Mouse (Mus musculus) frontal cortex, postnatal 36 days (tissue): ENCODE results near the gene Srrm3.

Experiments
- DNase-seq, 2 experiments: peaks; one replicate each; pipeline ENCODE4 v3.0.0; 2022; ENCODE audit warnings: low spot score in 2 of 2

Gene Srrm3

DNA sequence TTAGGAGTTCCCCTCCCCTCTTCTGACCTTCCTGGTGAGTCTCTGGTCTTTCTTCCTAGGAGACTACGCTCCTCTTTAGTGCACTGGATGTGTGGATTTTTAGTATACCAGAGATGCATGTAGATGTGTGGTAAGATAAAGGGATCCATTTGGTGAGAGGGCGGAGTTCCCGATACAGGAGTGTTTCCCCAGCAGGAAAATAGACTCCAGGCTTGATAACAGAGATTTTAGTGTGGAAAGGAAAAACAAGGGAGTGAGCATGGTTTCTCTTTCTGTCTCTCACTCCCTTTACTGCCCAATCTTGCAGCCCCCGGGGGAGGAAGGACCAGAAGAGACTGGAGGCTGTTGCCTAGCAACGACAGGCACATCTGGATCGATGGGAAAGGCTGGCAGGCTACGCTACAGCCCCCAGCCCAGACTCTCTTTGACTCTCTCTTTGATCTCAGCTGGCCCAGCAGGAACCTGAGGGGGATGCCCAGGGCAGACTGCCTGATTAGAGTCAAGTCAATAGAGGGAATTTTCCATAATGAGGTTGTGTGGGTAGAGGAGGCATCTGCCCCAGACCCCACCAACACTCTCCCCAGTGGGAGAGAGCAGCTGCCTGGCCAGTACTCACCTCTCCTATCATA, 15.7 kb downstream of the Srrm3 start:
- DNase-seq = peak in 1 of 2 experiments; percentile 35

DNA sequence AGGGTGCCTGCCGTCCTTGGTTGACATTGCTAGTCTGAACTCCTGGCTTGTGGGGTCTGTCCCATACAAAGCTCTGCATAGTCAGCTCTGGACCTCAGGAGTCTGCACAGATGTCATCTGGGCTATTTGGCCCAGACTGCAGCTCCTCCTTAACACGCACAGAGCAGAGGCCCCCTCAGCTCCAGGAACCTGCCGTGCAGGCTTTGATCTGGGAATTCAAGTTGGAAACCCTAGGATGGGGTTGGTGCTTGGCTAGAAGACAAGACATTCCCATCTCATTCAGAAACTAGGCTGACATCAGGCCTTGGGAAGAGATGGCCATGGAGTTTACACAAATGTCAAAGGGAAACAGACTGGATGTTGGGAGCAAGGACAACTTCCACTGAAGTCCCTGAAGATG, 17.8 kb downstream of the Srrm3 start:
- DNase-seq = no peak

DNA sequence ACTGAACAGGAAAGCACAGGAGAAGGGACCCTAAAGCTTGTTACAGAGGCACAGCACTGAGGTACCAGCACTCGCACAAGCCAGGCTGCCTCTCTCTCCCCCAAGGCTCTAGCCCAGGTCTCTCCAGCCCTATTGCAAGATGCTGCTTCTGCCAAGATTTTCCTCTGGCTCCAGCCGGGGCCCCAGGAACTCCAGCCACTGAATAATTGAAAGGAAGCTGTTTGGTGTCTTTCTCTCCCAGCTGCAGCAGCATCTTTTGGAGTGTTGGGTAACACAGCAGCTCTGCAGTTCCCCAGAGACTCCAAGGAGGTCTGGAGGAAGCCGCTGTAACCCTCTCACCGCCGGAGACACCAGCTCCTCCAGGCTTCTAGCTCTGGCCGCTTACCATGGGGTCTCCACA, 19.5 kb downstream of the Srrm3 start:
- no peak for DNase-seq

DNA sequence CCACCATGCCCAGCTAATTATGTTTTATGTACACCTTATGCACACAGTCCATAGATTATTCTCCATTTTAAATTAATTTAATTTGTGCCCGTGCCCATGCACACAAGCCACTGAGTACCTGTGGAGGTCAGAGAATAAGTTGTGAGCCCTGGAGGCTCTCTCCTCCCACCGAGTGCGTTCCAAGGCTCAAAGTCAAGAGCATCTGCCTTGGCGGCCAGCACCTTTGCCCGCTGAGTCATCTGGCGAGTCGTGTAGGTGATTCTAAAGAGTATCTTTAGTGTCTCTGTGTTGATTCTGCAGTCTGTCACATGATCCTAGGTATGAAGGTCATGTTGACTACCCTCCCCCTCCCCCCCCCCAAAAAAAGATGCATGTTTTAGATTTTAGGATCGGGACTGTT, 22.7 kb downstream of the Srrm3 start:
- no peak for DNase-seq

DNA sequence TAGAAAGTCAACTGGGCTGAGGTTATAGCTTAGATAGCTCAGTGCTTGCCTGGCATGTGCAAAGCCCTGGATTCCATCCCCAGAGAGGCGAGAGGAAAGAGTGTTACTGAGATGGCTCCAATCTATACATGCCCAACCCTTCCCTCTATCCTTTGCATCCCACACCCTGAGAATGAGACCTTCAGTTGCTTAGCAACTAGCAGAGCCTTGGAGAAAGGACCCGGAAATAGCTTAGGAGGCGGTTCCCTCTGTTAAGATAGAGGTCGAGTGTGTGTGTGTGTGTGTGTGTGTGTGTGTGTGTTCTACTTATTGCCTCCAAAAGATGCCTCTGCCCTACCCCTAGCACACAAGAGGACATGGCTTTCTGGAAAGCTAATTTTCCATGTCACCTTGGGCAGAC, 26.0 kb downstream of the Srrm3 start:
- DNase-seq = peak; percentile 56 to 74

DNA sequence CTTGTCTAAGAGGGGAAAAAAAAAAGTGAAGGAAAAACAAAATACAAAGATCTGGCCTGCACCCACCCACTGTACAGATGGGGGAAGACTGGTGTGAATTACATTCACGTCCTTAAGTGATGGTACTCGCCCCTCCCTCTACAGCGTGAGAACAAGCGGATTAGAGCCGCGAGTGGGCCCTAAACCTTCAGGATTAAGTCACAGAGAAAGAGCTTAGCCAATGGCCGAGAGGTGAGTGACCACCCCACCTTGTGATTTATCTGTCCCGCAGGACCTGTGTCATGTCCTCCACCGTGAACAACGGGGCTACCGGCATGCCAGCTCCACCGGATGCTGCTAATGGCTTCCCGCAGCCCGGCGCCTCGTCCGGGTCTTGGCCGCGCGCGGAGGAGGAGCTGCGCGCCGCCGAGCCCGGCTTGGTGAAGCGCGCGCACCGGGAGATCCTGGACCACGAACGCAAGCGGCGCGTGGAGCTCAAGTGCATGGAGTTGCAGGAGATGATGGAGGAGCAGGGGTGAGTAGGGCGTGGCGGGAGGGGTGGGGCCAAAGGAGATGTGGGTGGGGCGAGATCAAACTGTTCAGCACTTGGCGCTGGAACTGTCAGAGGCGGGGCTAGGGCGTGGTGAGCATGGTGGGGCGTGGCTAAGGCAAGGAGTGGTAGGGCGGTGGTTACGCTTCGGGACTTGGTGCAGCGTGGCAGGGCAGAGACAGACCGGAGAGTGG, 28.2 kb downstream of the Srrm3 start:
- DNase-seq = peak; percentile 69 to 70

DNA sequence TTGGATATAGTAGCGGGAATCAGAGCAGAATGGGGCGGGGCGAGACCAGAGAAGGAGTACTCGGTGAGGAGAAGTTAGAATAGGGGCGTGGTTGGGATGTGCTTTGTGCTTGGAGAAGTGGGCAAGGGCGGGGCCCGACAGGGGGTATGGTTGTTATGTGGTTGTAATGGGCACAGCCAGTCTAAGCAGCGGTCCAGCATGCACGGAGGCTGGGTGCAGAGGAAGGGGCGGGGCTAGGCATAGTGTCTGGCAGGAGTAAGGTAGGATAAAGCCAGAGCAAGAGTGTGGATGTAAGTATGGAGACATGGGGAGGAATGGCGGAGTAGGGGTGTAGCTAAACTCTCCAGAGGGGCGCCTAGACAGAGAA, 28.8 kb downstream of the Srrm3 start:
- no peak for DNase-seq

DNA sequence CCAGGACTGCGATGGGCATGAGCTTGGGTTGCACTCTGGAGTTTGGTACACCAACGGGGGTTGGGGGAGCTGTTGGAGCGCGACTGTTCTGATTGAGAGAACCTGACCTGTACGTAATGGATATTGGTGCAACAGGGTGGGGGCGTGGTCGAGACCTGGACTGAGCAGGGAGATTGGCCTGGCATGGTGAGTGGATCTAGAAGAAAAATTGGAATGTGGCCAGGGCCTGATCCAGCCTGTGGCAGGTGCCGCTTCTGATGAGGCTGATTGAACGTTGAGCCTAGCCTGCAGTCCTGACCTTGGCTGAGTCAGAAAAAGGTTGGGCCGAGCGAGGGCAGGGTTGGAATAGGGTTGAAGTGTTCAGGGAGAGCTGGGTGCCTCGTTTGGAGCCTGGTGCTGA, 29.3 kb downstream of the Srrm3 start:
- DNase-seq = no peak

DNA sequence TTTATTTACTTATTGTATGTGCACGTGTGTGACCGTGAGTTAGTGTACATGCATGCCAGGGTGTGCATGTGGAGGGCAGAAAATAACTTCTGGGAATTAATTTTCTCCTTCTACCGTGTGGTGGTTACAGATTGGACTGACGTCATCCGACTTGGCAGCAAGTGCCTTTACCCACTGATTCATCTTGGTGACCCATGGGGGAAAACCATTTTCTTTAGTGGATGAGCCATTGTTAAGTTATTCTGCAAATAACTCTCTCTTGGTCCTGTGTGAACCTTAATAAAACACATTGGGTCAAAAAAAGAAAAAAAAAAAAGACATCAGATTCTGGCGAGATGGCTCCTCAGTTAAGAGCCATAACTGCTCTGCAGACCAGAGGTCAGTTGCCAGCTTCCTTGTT, 35.0 kb downstream of the Srrm3 start:
- DNase-seq = no peak

DNA sequence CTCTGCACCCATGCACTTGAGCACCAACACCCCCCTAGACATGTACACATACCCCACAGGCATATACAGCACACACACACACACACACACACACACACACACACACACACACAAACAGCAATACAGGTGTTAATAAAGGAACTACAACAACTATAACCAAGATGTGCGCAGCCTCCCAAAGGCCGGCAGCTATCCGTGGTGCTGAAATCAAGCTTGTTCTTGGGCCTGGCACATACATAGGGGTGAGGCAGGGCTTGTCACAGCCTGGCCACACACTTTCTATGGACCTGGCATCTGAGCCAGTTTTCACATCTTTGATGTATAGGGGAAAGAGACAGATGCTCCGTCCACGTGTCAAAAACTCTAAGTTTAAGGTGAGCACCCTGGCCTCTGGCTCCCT, 36.7 kb downstream of the Srrm3 start:
- DNase-seq = no peak

DNA sequence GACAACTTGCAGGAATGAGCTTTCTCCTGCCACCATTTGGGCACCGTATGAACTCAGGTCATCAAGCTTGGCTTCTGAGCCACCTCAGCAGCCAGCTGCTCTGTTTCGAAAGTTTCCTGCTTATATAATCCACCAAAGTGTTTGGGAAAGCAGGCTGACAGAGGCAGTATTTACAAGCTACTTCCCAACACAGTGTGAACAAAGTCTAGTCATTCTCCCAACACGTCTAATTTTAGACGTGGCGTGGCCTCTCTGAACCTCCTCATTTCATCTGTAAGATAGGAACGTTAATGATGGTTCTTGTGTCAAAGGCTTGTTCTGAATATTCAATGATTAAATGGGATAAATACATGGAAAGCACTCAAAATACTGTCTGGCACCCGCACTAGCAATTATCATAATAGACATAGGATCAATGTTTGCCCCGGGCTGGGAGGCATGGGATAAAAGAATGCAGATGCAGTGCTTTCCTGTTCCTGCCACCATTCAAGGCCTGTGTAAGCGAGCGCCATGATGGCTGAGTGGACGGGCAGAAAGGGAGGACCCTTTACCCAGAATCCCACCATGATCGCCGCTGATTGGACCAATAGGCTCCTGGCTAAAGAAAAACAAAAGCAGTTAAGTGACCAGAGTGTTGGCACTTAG, 39.1 kb downstream of the Srrm3 start:
- no peak for DNase-seq

DNA sequence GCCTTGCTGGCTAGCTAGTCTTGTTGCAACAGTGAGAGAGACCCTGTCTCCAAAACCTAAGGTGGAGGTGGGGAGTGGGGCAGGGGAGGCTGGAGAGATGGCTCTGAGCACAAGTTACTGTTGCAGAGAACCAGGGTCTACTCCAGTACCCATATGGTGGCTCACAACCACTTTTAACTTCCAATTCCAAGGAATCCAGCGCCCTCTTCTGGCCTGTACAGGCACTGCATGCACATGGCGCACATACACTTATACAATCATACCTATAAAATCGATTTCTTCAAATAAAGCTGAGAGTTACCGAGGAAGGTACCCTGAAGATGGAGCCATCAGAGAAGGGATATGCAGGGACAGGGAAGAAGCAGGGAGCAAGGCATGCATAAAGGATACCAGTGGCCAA, 40.8 kb downstream of the Srrm3 start:
- no peak for DNase-seq

DNA sequence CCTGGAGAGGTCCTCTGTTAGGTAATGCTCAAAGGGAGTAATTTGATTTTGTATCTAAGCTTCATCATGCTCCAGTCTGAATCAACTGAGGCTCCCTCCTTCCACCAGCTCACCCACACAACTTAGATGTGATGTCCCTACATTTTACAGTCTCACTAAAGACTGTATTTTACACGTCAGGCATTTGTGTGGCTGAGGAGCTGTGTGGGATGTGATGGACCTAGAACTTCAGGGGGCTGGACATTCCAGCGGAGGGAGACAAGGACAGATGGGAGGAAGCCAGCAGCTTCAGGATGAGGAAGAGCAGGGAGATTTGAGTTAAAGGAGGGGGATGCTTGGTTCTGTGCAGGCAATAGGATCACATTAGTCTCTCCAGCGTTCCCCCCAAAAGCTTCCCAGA, 41.2 kb downstream of the Srrm3 start:
- peak in 1 of 2 experiments; percentile 36 for DNase-seq

DNA sequence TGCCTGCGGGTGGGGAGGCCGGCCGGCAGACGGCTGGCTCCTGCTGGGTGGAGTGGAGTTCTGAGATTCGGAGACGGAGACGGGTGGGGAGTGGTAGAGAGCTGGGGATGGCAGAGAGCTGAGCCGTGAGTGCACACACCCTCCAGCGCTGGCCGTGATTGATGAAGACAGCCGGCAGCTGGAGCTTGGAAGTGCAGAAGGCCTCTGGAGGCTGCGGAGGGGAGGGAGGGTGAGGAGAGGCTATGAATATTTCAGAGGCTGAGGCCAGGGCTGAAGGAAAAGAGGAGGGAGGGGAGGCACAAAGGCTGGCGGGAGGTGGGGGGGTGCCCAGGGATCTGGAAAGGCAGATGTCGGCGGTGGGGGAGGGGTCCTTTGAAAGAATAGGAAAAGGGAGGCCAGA, 44.3 kb downstream of the Srrm3 start:
- peak in 1 of 2 experiments; percentile 42 for DNase-seq

DNA sequence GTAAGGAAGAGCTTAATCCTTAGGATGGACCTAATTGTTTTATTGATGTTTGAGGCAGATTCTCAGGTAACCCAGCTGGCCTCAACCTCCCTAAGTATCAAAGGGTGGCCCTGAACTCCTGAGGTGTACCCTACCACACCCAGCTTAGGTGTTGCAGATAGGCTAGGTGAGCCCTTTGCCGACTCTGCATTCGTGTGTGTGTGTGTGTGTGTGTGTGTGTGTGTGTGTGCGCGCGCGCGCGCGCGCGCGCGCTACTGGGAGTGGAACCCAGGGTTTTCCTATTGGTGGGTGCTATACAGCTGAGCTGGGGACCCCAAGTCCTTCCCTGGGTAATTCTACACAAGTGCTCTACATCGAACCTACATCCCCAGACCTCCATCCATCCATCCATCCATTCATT, 44.8 kb downstream of the Srrm3 start:
- no peak for DNase-seq

DNA sequence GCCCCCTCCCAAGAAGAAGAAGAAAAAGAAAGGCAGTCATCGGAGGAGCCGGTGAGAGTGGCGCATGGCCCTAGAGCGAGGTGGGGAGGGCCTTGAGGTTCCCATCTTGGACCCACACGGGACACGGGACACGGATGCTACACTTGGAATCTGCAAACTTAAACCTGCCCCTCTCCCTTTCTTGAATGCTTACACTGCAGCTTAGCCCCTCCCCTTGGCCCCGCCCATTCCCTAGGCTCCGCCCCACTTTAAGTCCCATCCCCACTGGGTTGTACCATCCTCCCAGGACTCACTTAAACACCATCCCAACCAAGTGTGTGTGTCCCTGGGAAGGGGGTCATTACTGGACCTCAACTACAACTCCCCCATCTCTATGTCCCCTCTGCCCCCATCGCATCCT, 45.7 kb downstream of the Srrm3 start:
- no peak for DNase-seq

DNA sequence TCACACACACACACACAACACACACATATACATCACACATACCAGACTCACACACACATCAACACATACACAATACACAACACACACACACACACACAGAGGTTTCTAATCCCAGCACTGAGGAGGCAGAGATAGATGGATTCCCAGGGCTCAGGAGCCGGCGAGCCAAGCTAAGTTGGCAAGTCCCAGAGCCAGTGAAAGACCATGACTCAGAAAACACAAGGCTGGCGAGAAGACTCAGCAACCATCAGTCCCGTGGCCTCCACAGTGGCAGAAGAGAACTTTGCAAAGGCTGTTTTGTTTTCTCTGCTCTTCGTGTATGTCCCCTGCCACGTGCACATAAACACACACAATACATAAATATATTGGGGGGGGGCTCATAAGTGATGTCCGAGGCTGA, 47.0 kb downstream of the Srrm3 start:
- no peak for DNase-seq

DNA sequence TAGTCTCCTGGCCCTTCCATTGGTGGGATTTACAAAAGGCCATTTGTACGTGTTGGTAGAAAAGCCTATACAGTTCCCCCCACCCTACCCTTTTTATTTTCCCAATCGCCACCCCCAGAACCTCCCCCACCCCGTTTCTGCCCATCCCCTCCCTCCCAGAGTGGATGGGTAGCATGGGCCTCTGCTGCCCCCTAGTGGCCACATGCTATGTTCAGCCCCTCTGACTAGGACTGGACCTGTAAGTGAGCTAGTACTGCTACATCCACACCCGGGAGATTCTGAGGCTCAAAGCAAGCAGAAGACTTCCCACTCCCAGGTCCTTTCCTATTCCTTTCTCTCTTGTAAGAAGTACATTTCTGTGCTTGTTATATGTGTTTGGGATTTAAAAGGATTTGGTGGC, 48.5 kb downstream of the Srrm3 start:
- DNase-seq = peak; percentile 77 to 80

DNA sequence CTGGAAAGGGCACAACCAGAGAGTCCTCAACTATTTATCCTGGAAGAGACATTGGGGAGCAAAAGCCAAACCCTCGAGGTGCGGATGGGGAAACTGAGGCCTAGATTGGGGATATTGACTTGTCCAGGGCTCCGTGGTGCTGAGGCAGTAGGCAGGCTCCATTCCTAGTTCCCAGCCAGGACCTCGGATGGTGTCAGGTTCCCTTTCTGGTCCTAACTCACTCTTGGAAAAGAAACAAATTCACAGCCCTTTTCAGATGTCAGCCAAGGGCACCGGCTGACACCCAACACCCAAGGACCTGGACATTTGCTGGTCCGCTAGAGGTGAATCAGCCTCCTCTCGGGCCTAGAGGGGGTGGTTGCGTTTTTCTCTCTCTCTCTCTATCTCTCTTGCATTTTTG, 60.0 kb downstream of the Srrm3 start:
- DNase-seq = no peak

DNA sequence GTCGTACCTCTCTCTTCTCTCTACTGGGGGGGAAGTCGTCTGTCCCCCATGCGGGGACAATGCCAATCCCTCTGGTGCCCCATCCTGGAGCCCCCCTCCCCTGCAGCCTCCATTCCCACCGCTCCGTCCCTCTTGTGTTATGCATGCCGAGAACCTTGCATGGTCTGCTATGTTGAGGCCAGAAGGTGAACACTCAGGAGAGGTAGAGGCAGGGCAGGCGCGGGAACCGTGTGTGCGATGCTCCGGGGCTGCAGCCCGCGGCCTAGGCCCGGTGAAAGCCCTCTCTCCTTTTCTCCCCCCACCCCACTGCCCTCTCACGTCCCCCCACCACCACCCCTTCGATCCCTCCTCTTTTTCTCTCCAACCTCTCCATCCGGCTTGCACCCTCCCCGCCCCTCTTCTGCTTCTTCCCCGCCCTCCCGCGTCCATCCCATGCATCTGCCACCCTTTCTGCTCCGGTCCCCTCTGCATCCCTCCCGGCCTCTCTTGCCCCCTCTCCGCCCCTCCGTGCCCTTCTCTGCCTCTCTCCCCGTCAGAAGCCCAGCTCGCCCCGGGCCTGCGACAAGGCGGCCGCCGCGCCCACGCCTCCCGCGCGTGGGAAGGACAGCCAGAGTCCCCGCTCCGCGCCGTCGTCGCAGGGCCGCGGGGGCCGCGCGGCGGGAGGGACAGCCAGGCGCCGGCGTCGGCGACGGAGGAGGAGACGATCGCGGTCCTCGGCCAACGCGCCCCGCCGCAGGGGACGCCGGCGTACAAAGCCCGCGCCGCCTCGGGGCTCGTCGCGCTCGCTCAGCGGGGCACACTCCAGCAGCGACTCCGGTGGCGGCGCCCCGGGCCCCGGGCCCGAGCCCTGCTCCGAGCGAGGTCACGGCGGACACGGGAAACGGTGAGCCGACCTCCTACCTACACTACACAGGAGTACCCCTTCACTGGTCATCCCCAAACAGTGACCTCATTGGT, 61.2 kb downstream of the Srrm3 start:
- DNase-seq = peak in 1 of 2 experiments; percentile 55

DNA sequence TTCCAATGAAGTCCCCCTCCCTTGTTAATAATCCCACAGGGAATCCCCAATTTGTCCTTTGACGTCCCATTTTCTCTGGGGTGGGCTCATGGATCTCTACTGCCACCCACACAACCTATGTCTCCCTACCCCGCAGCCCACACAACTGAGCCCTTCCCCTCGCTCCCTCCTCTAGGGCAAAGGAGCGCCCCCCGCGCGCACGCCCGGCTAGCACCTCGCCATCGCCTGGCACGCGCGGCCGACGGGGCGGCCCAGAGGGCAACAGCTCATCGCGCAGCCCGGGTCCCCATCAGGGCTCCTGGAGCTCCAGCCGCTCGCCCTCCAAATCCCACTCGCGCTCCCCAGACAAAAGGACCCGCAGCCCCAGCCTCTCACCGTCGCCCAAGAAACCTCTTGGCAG, 62.0 kb downstream of the Srrm3 start:
- no peak for DNase-seq
